Mouse (Mus musculus) heart, adult 2 months (tissue): ENCODE data around the gene Hsd17b12. TPM values are rescaled to one million over a fixed set of nuclear protein-coding genes. Genes with fewer than 3 reads are reported as not detected.

ENCODE experiments used
- DNase-seq, 2 experiments: peaks; one replicate each; pipeline ENCODE4 v3.0.0; 2021
- H3K27ac ChIP-seq: fragments of 200-600 bp; 2 replicates; pipeline ENCODE4 v1.8.1; 2022
- H3K27me3 ChIP-seq: fragments of 200-500 bp; 2 replicates; pipeline ENCODE4 v1.6.1; 2012; ENCODE audit warnings: mild to moderate bottlenecking, low read length, inconsistent platforms, mixed read lengths; ENCODE audit not compliant: control insufficient read depth, insufficient read depth
- H3K36me3 ChIP-seq: fragments of 200-500 bp; 2 replicates; pipeline ENCODE4 v1.6.1; 2012; ENCODE audit warnings: low read length, inconsistent platforms; ENCODE audit not compliant: control insufficient read depth, insufficient read depth
- H3K4me1 ChIP-seq: fragments of 200-500 bp; 2 replicates; pipeline ENCODE4 v1.6.1; 2011; ENCODE audit warnings: low read length; ENCODE audit not compliant: control insufficient read depth, insufficient read depth
- H3K4me3 ChIP-seq: fragments of 200-600 bp; 2 replicates; pipeline ENCODE4 v1.8.1; 2022
- H3K79me2 ChIP-seq: fragments of 200-500 bp; replicated peaks from 2 replicates; pipeline ENCODE4 v1.6.1; 2012; ENCODE audit warnings: mild to moderate bottlenecking, inconsistent platforms, low read length, moderate library complexity, mixed read lengths; ENCODE audit not compliant: control insufficient read depth, insufficient read depth
- H3K9ac ChIP-seq: fragments of 200-500 bp; 2 replicates; pipeline ENCODE4 v1.6.1; 2012; ENCODE audit warnings: low read depth, mild to moderate bottlenecking, control low read depth, inconsistent platforms, low read length, mixed read lengths
- CTCF ChIP-seq: fragments of 200-600 bp; IDR thresholded peaks from 2 replicates; pipeline ENCODE4 v1.8.1; 2022; ENCODE audit warnings: antibody characterized with exemption, mild to moderate bottlenecking, moderate library complexity
- EP300 ChIP-seq: fragments of 200-500 bp; IDR thresholded peaks from 2 replicates; pipeline ENCODE4 v1.6.1; 2011; ENCODE audit warnings: low read depth, low read length, control low read depth; ENCODE audit not compliant: insufficient read depth
- POLR2A ChIP-seq: fragments of 200-500 bp; IDR thresholded peaks from 2 replicates; pipeline ENCODE4 v1.6.1; 2011; ENCODE audit warnings: mild to moderate bottlenecking, low read depth, low read length, control low read depth; ENCODE audit not compliant: insufficient read depth
- WGBS: fragments of 180-500 bp; shearing (Covaris S2); methylation state at CpG from one replicate; pipeline ENCODE4 v1.1.7; 2018; 5-methylcytosine and 5-hydroxymethylcytosine counted together
- intact Hi-C: fragments of 180-260 bp; cut with DNase I; formaldehyde crosslinking; loops from one replicate; pipeline ENCODE4 v1.15.1; 2025
- polyA plus RNA-seq: library from polyadenylated mRNA; depleted of rRNA; stranded (reverse); fragments of >200 nt; gene quantifications from 2 replicates; pipeline ENCODE4 v1.2.3, GENCODE M21; 2012
- total RNA-seq, 2 experiments: library from RNA; stranded (reverse); gene quantifications; 2 replicates each; pipeline ENCODE4 v1.2.3; 2021

Gene Hsd17b12
- total and polyA plus RNA-seq, 3 experiments = 12.5 to 20.1 (median 19.9) TPM

GRCm38 (mm10) chr2:94024637-94025036 lies 133.1 kb downstream of the Hsd17b12 start:
- 32% methylated on average over 6 of the region's 6 CpGs for WGBS
- no peaks in the 10 kb centered on the region for H3K79me2 ChIP-seq
- H3K4me3 ChIP-seq = no peak overlapping the region
- no peaks in the 10 kb centered on the region for H3K27me3 ChIP-seq
- no peaks in the 10 kb centered on the region for H3K36me3 ChIP-seq
- H3K9ac ChIP-seq = no peak overlapping the region
- TF ChIP-seq EP300 = no peak
- TF ChIP-seq CTCF = no peak
- no peak for TF ChIP-seq POLR2A
- H3K4me1 ChIP-seq = no peaks in the 10 kb centered on the region
- DNase-seq = no peak
- intact Hi-C loops = no loop called here
- no peak overlapping the region for H3K27ac ChIP-seq

- TF ChIP-seq POLR2A (peak; percentile 70), EP300 (0 out of 2 replicates have a peak, but pooled peaks have one; percentile 20), CTCF (no peak)
- peaks cover 2% of the 10 kb centered on the region for H3K36me3 ChIP-seq
- no peaks in the 10 kb centered on the region for H3K27me3 ChIP-seq
- peaks cover 2% of the 10 kb centered on the region for H3K4me1 ChIP-seq
- intact Hi-C loops = loop anchor here (5.0 kb wide), 1 partner anchor 147 kb away; the partner anchor contains the start of gene Hsd17b12
- peak within 1 kb of the TSS; percentile 72 for H3K4me3 ChIP-seq
- peak; percentile 91 to 96 for DNase-seq
- H3K27ac ChIP-seq = peak within 1 kb of the TSS; percentile 80
- peak within 1 kb of the TSS; percentile 89 for H3K9ac ChIP-seq
- H3K79me2 ChIP-seq = no peaks in the 10 kb centered on the region
- WGBS = 5% methylated on average over 47 of the region's 47 CpGs
Observed at GRCm38 (mm10) chr2:94010335-94011291, 147.2 kb downstream of the Hsd17b12 start, which contains the start of gene Alkbh3. Gene Alkbh3 (minus strand): TSS chr2:94010807.

- 1% methylated on average over 2 of the region's 2 CpGs for WGBS
- intact Hi-C loops = loop anchor here (1.0 to 2.0 kb wide), 2 partner anchors 46 to 131 kb away; partner anchors contain the start of gene Gm13889
Observed at GRCm38 (mm10) chr2:94002331-94002730, 155.4 kb downstream of the Hsd17b12 start.

GRCm38 (mm10) chr2:94001918-94002317 lies 155.8 kb downstream of the Hsd17b12 start:
- Histone ChIP-seq H3K27me3 (no peaks in the 10 kb centered on the region), H3K4me3 (no peak overlapping the region), H3K4me1 (0 out of 2 replicates have a peak, but pooled peaks cover 2% of the 10 kb centered on the region), H3K36me3 (peaks cover 2% of the 10 kb centered on the region), H3K9ac (no peak overlapping the region), H3K79me2 (no peaks in the 10 kb centered on the region), H3K27ac (no peak overlapping the region)
- 76% methylated on average over 4 of the region's 4 CpGs for WGBS
- no peak for TF ChIP-seq CTCF
- no peak for TF ChIP-seq POLR2A
- no peak for TF ChIP-seq EP300
- no peak for DNase-seq
- intact Hi-C loops = loop anchor here (1.0 to 2.0 kb wide), 2 partner anchors 45 to 131 kb away; partner anchors contain the start of gene Gm13889

More at GRCm38 (mm10) chr2:94002331-94002730, 155.4 kb downstream of the Hsd17b12 start:
- H3K4me3 ChIP-seq = no peak overlapping the region
- H3K27ac ChIP-seq = no peak overlapping the region
- DNase-seq = peak; percentile 68 to 88
- no peaks in the 10 kb centered on the region for H3K79me2 ChIP-seq
- H3K36me3 ChIP-seq = peaks cover 3% of the 10 kb centered on the region
- H3K27me3 ChIP-seq = no peaks in the 10 kb centered on the region
- TF ChIP-seq POLR2A (no peak), EP300 (0 out of 2 replicates have a peak, but pooled peaks have one; percentile 61)
- H3K9ac ChIP-seq = no peak overlapping the region
- H3K4me1 ChIP-seq = 0 out of 2 replicates have a peak, but pooled peaks cover 2% of the 10 kb centered on the region

GRCm38 (mm10) chr2:94001411-94001810 lies 156.4 kb downstream of the Hsd17b12 start:
- H3K79me2 ChIP-seq = no peaks in the 10 kb centered on the region
- H3K4me1 ChIP-seq = 0 out of 2 replicates have a peak, but pooled peaks cover 2% of the 10 kb centered on the region
- no peak for DNase-seq
- H3K27ac ChIP-seq = no peak overlapping the region
- intact Hi-C loops = no loop called here
- H3K9ac ChIP-seq = no peak overlapping the region
- 60% methylated on average over 6 of the region's 6 CpGs for WGBS
- H3K4me3 ChIP-seq = no peak overlapping the region
- no peak for TF ChIP-seq CTCF
- no peak for TF ChIP-seq POLR2A
- no peak for TF ChIP-seq EP300
- no peaks in the 10 kb centered on the region for H3K27me3 ChIP-seq
- H3K36me3 ChIP-seq = peaks cover 2% of the 10 kb centered on the region; the same call in 1 of the 2 replicates

- H3K4me1 ChIP-seq = peaks cover 4% of the 10 kb centered on the region; the same call in 1 of the 2 replicates
- DNase-seq = no peak
- no peaks in the 10 kb centered on the region for H3K27me3 ChIP-seq
- H3K4me3 ChIP-seq = no peak within 1 kb of the TSS
- peaks cover 20% of the 10 kb centered on the region for H3K36me3 ChIP-seq
- TF ChIP-seq CTCF = no peak
- TF ChIP-seq EP300 = no peak
- no peak within 1 kb of the TSS for H3K9ac ChIP-seq
- no peak within 1 kb of the TSS for H3K27ac ChIP-seq
- no peaks in the 10 kb centered on the region for H3K79me2 ChIP-seq
- 83% methylated on average over 6 of the region's 6 CpGs for WGBS
- intact Hi-C loops = no loop called here
Observed at GRCm38 (mm10) chr2:93996254-93996653, 161.5 kb downstream of the Hsd17b12 start, which contains the start of gene Gm27027. Gene Gm27027 (minus strand): TSS chr2:93996354.
